Mouse (Mus musculus) inflammation-experienced regulatory T-cells, adult 6 months (primary cell): Measurements from ENCODE around the gene Kidins220. TPM values are rescaled to one million over a fixed set of nuclear protein-coding genes. Genes with fewer than 3 reads are reported as not detected.

ENCODE experiments used
- polyA plus RNA-seq, 3 experiments: library from polyadenylated mRNA; unstranded; fragments of 100-300 nt; shearing (Covaris generic); gene quantifications; one replicate each; pipeline ENCODE4 v1.2.1; 2017

Gene Kidins220
- polyA plus RNA-seq, 3 experiments from 2014 or later, result 14.6 to 16.8 (median 16.3) TPM

Other genes with a start within 250 kb of the Kidins220 start
- not detected for gene Mboat2, start 144.0 kb upstream of the Kidins220 start, polyA plus RNA-seq
- 1,000 to 10,000 TPM in 1 of 3 experiments, 100 to 1,000 TPM in 2; 414 to 1,496 (median 414) TPM for gene Id2, start 122.2 kb downstream of the Kidins220 start, polyA plus RNA-seq